Mouse (Mus musculus) midbrain, embryonic 13.5 days (tissue): ENCODE measurements around the gene Gzf1. TPM values are rescaled to one million over a fixed set of nuclear protein-coding genes. Genes with fewer than 3 reads are reported as not detected.

ENCODE experiments used
- ATAC-seq: fragments of 200-750 bp; cut with Nextera tagmentation; 2 replicates; pipeline ENCODE4 v1.8.0; 2017; ENCODE audit warnings: mild to moderate bottlenecking, moderate TSS enrichment, moderate library complexity
- H3K27ac ChIP-seq: fragments of 300-500 bp; sonication (generic); 2 replicates; pipeline ENCODE4 v1.5.1; 2015; ENCODE audit warnings: inconsistent platforms, mild to moderate bottlenecking, moderate library complexity
- H3K27me3 ChIP-seq: fragments of 300-500 bp; sonication (generic); 2 replicates; pipeline ENCODE4 v1.6.1; 2015; ENCODE audit warnings: mild to moderate bottlenecking, inconsistent platforms
- H3K36me3 ChIP-seq: fragments of 300-500 bp; sonication (generic); 2 replicates; pipeline ENCODE4 v1.6.1; 2015; ENCODE audit warnings: mild to moderate bottlenecking, inconsistent platforms
- H3K4me1 ChIP-seq: fragments of 300-500 bp; sonication (generic); replicated peaks from 2 replicates; pipeline ENCODE4 v1.6.1; 2015; ENCODE audit warnings: inconsistent platforms
- H3K4me2 ChIP-seq: fragments of 300-500 bp; sonication (generic); replicated peaks from 2 replicates; pipeline ENCODE4 v1.6.1; 2015; ENCODE audit warnings: moderate library complexity, mild to moderate bottlenecking, inconsistent platforms
- H3K4me3 ChIP-seq: fragments of 300-500 bp; sonication (generic); replicated peaks from 2 replicates; pipeline ENCODE4 v1.5.1; 2015; ENCODE audit warnings: mild to moderate bottlenecking, inconsistent platforms
- H3K9ac ChIP-seq: fragments of 300-500 bp; sonication (generic); replicated peaks from 2 replicates; pipeline ENCODE4 v1.6.1; 2015; ENCODE audit warnings: mild to moderate bottlenecking, inconsistent platforms
- H3K9me3 ChIP-seq: fragments of 300-500 bp; sonication (generic); 2 replicates; pipeline ENCODE4 v1.6.1; 2016; ENCODE audit warnings: mild to moderate bottlenecking, inconsistent platforms
- WGBS: fragments of 180-500 bp; shearing (Covaris S2); methylation state at CpG from one replicate; pipeline ENCODE4 v1.1.7; 2015; 5-methylcytosine and 5-hydroxymethylcytosine counted together
- polyA plus RNA-seq: library from polyadenylated mRNA; unstranded; fragments of >200 nt; fragmentation: Nextera tagmentation; extraction: Ambion mirVana; gene quantifications from 2 replicates; pipeline ENCODE4 v1.2.1, GENCODE M21; 2015

The Gzf1 gene
- polyA plus RNA-seq, result 17.6 and 17.8 TPM in 2 replicates

DNA sequence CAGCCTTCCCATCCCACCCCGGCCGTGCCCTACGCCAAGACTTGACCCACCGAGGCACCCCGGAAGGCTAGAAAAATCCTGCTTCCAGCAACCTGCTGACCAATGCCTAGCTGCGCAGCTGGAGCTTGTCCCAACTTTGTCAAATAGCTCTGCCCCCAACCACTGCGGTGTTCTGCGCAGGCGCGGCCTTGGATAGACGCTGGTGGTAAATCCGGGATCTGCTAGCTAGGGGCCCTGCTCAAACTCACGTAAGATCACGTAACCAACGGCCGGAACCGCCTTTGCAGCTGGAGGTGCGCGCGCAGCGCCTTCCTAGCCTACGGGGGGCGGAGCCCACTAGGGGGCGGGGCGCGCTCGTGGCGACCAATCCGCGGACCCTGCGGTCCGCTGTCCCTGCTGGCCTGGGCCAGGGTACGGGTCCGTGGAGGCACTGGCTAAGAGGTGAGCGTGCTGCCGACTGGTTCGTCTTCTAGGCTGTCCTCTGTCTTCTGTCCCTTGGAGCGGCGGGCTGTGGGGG, at the start of gene Gzf1:
Gene Gzf1, plus strand, starts transcription at position 249 of the 517 bp plus-strand sequence.
- peaks cover 37% of the 10 kb centered on the region for H3K36me3 ChIP-seq
- H3K9ac ChIP-seq, result peak within 1 kb of the TSS; percentile 88
- ATAC-seq, result peak; percentile 96
- no peaks in the 10 kb centered on the region for H3K9me3 ChIP-seq
- H3K27me3 ChIP-seq, result no peaks in the 10 kb centered on the region
- peak within 1 kb of the TSS; percentile 81 for H3K4me2 ChIP-seq
- H3K27ac ChIP-seq, result peak within 1 kb of the TSS; percentile 86
- H3K4me3 ChIP-seq, result peak within 1 kb of the TSS; percentile 81
- H3K4me1 ChIP-seq, result peaks cover 54% of the 10 kb centered on the region
- WGBS, result under 1% methylated on average over 38 of the region's 39 CpGs

GRCm38 (mm10) chr2:148631602-148632001, 49.2 kb upstream of the Gzf1 start:
- Histone ChIP-seq H3K4me2 (no peak overlapping the region), H3K9me3 (no peaks in the 10 kb centered on the region), H3K4me3 (no peak overlapping the region), H3K27ac (no peak overlapping the region), H3K36me3 (no peaks in the 10 kb centered on the region), H3K9ac (no peak overlapping the region), H3K4me1 (no peaks in the 10 kb centered on the region), H3K27me3 (no peaks in the 10 kb centered on the region)
- ATAC-seq, result no peak
- 98% methylated on average over 3 of the region's 3 CpGs for WGBS

DNA sequence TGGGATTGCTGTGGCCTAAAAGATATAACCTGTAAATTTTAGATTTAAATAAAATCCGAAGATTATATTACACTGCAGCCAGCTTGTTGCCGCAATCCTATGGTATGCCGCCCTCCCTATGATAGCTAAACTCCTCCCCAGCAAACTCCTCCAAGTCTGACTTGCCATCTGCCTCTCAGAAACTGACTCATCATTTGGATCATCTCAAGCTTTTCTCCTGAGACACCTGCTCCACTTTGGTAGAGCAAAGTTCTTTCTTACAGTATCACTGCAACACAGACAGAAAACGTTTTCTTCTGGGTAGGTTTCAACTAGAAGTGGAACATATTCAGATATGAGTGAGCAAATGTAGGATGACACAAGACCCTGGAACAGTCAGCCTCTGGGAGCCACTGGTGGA, 46.4 kb upstream of the Gzf1 start:
- no peaks in the 10 kb centered on the region for H3K36me3 ChIP-seq
- no peaks in the 10 kb centered on the region for H3K9me3 ChIP-seq
- no peak for ATAC-seq
- 89% methylated on average over 4 of the region's 4 CpGs for WGBS
- no peak overlapping the region for H3K4me2 ChIP-seq
- no peak overlapping the region for H3K4me3 ChIP-seq
- no peaks in the 10 kb centered on the region for H3K27me3 ChIP-seq
- no peak overlapping the region for H3K27ac ChIP-seq
- H3K4me1 ChIP-seq, result no peaks in the 10 kb centered on the region
- no peak overlapping the region for H3K9ac ChIP-seq

- WGBS, result 83% methylated on average over 1 of the region's 1 CpGs
- no peak overlapping the region for H3K4me3 ChIP-seq
These were observed 38.0 kb upstream of the Gzf1 start for GRCm38 (mm10) chr2:148642610-148643370.

DNA sequence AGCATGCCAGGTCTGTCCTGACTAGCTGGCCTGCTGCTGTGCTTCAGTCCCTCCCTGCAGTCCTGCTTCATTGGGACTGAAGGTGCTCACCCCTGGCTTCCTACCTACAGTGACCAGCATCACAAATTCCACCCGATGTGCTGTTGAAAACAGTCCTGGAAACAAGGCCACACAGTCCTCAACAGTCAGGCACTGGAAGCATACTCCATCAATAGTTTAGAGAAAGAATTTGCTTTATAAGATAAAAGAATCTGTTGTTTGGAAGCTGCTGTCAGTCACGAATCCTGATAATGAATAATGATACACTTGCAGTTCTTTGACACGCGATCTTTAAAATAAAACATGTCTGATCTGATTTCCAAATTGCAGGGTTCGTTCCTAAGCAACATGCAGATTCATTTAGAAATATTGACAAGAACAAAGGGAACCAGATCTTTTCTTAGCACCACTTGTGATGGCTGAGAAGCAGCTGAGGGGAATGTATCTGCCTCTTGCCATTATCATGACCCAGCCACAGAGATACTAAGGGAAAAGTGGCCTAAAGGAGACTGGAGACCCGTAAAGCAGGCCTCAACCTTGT, 36.3 kb upstream of the Gzf1 start:
- Histone ChIP-seq H3K4me3 (no peak overlapping the region), H3K36me3 (no peaks in the 10 kb centered on the region), H3K9ac (no peak overlapping the region), H3K27ac (no peak overlapping the region), H3K9me3 (no peaks in the 10 kb centered on the region), H3K4me1 (no peaks in the 10 kb centered on the region), H3K4me2 (no peak overlapping the region), H3K27me3 (no peaks in the 10 kb centered on the region)
- 85% methylated on average over 6 of the region's 6 CpGs for WGBS
- no peak for ATAC-seq

More at GRCm38 (mm10) chr2:148642610-148643370, 38.0 kb upstream of the Gzf1 start:
- Histone ChIP-seq H3K4me2 (no peak overlapping the region), H3K36me3 (no peaks in the 10 kb centered on the region), H3K4me1 (no peaks in the 10 kb centered on the region), H3K27ac (no peak overlapping the region), H3K9ac (no peak overlapping the region), H3K9me3 (no peaks in the 10 kb centered on the region), H3K27me3 (no peaks in the 10 kb centered on the region)
- ATAC-seq, result no peak

DNA sequence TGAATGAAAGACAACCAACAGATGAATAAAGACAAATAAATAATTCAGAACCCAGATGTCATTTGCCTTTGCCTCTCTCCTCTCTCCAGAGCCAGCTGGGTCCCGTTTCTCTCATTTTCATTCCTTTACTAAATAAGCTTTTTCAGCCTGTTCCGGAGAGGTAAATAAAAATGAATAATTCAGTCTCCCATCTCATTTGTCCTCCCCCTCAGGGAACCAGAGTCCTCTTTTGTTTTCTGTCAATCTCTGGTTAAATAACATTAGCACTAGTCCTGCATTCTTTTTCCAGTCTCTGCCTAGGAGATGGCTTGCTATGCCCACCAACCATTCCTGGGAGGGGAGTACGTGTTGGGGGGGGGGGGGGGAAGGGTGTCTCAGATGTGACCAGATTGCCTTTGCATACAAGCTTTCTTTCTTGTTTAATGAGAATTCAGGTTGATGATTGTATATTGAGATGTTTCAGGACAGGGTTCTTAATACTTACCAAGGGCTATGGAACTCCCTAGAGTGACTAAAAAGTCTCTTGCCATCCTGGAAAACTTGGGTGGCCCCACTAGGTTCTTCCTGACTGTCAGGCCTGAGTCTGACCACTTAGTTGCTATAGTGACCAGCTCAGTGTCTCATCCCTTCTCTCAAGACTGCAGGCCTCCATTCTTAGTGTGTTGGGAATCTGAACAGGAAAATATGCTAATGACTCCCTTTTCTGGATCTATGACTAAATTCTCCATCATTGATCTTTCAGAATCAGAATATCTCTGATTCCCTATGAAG, 30.1 kb upstream of the Gzf1 start:
- Histone ChIP-seq H3K27me3 (no peaks in the 10 kb centered on the region), H3K9ac (no peak overlapping the region), H3K4me3 (no peak overlapping the region), H3K4me1 (peaks cover 14% of the 10 kb centered on the region), H3K4me2 (no peak overlapping the region), H3K36me3 (no peaks in the 10 kb centered on the region), H3K27ac (peak overlapping the region; percentile 30; the same call in 1 of the 2 replicates), H3K9me3 (no peaks in the 10 kb centered on the region)
- peak; percentile 86 for ATAC-seq
- 3% methylated on average over 3 of the region's 3 CpGs for WGBS

- peak; percentile 68 for ATAC-seq
- no peaks in the 10 kb centered on the region for H3K36me3 ChIP-seq
- no peak overlapping the region for H3K4me2 ChIP-seq
- no peak overlapping the region for H3K9ac ChIP-seq
- peaks cover 14% of the 10 kb centered on the region for H3K4me1 ChIP-seq
- H3K4me3 ChIP-seq, result no peak overlapping the region
- no peak overlapping the region for H3K27ac ChIP-seq
- WGBS, result 2% methylated on average over 3 of the region's 3 CpGs
- 0 out of 2 replicates have a peak, but pooled peaks cover 4% of the 10 kb centered on the region for H3K27me3 ChIP-seq
- no peaks in the 10 kb centered on the region for H3K9me3 ChIP-seq
These were observed 25.9 kb upstream of the Gzf1 start for GRCm38 (mm10) chr2:148654961-148655360.

DNA sequence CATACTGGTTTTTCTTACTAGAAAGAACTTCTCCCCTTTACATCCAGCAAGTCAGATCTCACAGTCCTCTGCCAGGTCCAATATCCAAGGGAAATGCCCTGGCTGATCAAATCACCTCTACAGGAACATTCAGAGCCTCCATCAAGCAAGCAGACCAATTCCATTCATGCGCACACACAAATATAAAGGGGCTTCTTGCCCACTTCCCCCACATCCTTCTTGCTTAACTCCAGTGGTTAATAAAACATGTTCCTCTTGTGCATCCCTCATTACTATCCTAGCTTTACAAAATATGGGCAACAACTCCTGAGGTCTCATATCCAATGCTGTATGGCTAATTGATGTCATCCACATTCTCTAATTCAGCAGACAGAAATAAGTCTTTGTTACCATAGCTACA, 17.4 kb upstream of the Gzf1 start:
- H3K27me3 ChIP-seq, result no peaks in the 10 kb centered on the region
- no peak overlapping the region for H3K4me2 ChIP-seq
- H3K27ac ChIP-seq, result no peak overlapping the region
- ATAC-seq, result no peak
- H3K9me3 ChIP-seq, result no peaks in the 10 kb centered on the region
- no peak overlapping the region for H3K4me3 ChIP-seq
- H3K4me1 ChIP-seq, result no peaks in the 10 kb centered on the region
- WGBS, result 96% methylated on average over 1 of the region's 1 CpGs
- no peaks in the 10 kb centered on the region for H3K36me3 ChIP-seq
- H3K9ac ChIP-seq, result no peak overlapping the region

- WGBS, result 1% methylated on average over 58 of the region's 58 CpGs
- peaks cover 24% of the 10 kb centered on the region for H3K36me3 ChIP-seq
- H3K27me3 ChIP-seq, result no peaks in the 10 kb centered on the region
- peak within 1 kb of the TSS; percentile 95 for H3K4me2 ChIP-seq
- peak within 1 kb of the TSS; percentile 76 for H3K27ac ChIP-seq
- H3K4me3 ChIP-seq, result peak within 1 kb of the TSS; percentile 85
- peak within 1 kb of the TSS; percentile 89 for H3K9ac ChIP-seq
- peaks cover 36% of the 10 kb centered on the region for H3K4me1 ChIP-seq
- peak; percentile 100 for ATAC-seq
- no peaks in the 10 kb centered on the region for H3K9me3 ChIP-seq
These were observed 8.4 kb upstream of the Gzf1 start, which contains the start of gene Nxt1 for GRCm38 (mm10) chr2:148672199-148673096. Gene Nxt1, plus strand, starts transcription at chr2:148672601.

DNA sequence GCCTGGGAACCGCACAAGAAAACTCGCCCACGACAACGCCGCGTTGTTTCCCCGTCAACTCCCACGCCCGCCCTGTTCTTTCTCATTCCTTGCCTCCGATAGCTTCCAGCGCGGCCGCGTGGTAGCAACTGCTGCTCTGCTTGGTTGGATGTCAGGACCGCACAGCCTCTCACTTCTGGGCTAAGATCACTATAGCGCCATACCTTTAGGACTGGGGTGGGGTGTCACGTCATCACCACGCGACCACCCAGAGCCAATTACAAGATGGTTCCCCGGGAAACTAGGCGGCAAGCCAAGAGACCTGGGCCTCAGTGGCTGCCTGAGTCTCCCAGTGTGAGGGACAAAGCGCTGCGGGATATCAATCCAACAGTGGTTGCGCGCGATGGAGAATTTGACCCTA, 3.0 kb upstream of the Gzf1 start:
- Histone ChIP-seq H3K9ac (peak overlapping the region; percentile 61), H3K27me3 (no peaks in the 10 kb centered on the region), H3K36me3 (peaks cover 24% of the 10 kb centered on the region), H3K27ac (peak overlapping the region; percentile 82), H3K4me1 (peaks cover 70% of the 10 kb centered on the region), H3K4me3 (peak overlapping the region; percentile 47), H3K4me2 (peak overlapping the region; percentile 81), H3K9me3 (no peaks in the 10 kb centered on the region)
- 1% methylated on average over 26 of the region's 26 CpGs for WGBS
- peak; percentile 40 for ATAC-seq

GRCm38 (mm10) chr2:148679346-148679745, 1.5 kb upstream of the Gzf1 start:
- Histone ChIP-seq H3K4me3 (0 out of 2 replicates have a peak overlapping the region, but pooled peaks have one; percentile 13), H3K27ac (peak overlapping the region; percentile 81), H3K9me3 (no peaks in the 10 kb centered on the region), H3K4me1 (peaks cover 56% of the 10 kb centered on the region), H3K9ac (no peak overlapping the region), H3K36me3 (peaks cover 34% of the 10 kb centered on the region), H3K27me3 (no peaks in the 10 kb centered on the region), H3K4me2 (peak overlapping the region; percentile 81)
- ATAC-seq, result 0 out of 2 replicates have a peak, but pooled peaks have one; percentile 1
- WGBS, result under 1% methylated on average over 9 of the region's 9 CpGs
